28 mouse cellular contexts compared by ENCODE assay signal in the genomic region with DNA sequence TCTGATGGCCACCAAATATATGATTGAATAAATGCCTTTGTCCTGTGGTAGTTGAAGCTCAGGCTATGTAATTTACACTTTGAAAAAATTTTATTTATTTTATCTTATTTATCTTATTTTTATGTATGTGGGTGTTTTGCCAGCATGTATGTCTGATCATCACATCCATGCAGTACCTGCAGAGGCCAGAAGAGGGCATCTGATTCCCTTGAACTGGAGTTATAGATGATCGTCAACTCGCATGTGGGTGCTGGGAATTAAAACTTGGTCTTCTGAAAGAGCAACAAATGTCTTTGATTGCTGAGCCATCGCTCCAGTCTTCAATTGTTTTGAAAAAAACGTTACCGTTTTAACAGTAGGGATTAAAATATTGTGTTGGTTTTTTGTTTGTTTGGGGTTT. TPM values are rescaled to one million over a fixed set of nuclear protein-coding genes. Genes with fewer than 3 reads are reported as not detected.
A peak's percentile ranks its signal among the peaks of the same experiment; 100 is the strongest.
DNase-seq lines count a peak whose midpoint lies in the region; TF ChIP-seq lines count a peak whose summit lies in the region.
"Had no signal": no experiment of that assay in that cellular context is flagged by ENCODE, and none has a peak within 500 bp of the region (broad histone marks: within the 10 kb centered on the region; RNA-seq: fewer than 3 reads in every experiment).

No protein-coding gene starts in this region.

- intact Hi-C loops in left cerebral cortex, adult 2 months (cut with DNase I) = no loop called here

- H3K27ac ChIP-seq in left cerebral cortex, adult 2 months = no peak overlapping the region
- H3K27ac ChIP-seq: embryonic facial prominence, embryonic 10.5 days; forebrain, embryonic 13.5 days; heart, embryonic 15.5 days; liver, embryonic 13.5 days; neural tube, embryonic 15.5 days; stomach, embryonic 15.5 days had no signal

- H3K4me3 ChIP-seq in left cerebral cortex, adult 2 months = no peak overlapping the region
- H3K4me3 ChIP-seq: embryonic facial prominence, embryonic 10.5 days; forebrain, embryonic 13.5 days; heart, embryonic 15.5 days; liver, embryonic 13.5 days; neural tube, embryonic 15.5 days; stomach, embryonic 15.5 days had no signal

- no peak for DNase-seq in left cerebral cortex, adult 2 months (ENCODE audit: extremely low spot score in 1 of 2, low spot score in 2 of 2)
- no peak for DNase-seq in left cerebral cortex, adult 8-10 months (ENCODE audit: low spot score in 2 of 2)
- peak; percentile 30 for DNase-seq in thymus, postnatal 14 days
- DNase-seq in thymus, postnatal 0 days (ENCODE audit: low spot score) = no peak
- DNase-seq in R1 (ENCODE audit: low read depth, low spot score) = peak; percentile 66
- no peak for DNase-seq in embryo, embryonic 10 days (ENCODE audit: low spot score)
- DNase-seq in ovary, adult 18-20 months (ENCODE audit: low spot score) = no peak
- DNase-seq: cerebellum, adult 2 months; gastrocnemius, postnatal 10 days; kidney, adult 2 months; kidney, postnatal 25 days; layer of hippocampus, adult 9-11 months; liver, embryonic 13.5 days; lung, postnatal 10 days; midbrain, embryonic 14.5 days; right cerebral cortex, postnatal 25 days had no signal

- peak; percentile 25 for TF ChIP-seq CTCF in left cerebral cortex, adult 2 months (IDR thresholded peaks at IDR 0.05)

RNA-seq across cellular contexts. Expression of a gene that starts 15.2 kb away (rescaled TPM):
- total RNA-seq in left cerebral cortex, adult 2 months (2021) = not detected
- total RNA-seq in left cerebral cortex, adult 8-10 months (2022) = under 1 TPM in 3 of 4 experiments, not detected in 1; 0.08 to 0.21 (median 0.12) TPM
- not detected in 2 replicates for polyA plus RNA-seq in thymus, postnatal 0 days (2015; fragmentation: Nextera tagmentation; extraction: Ambion mirVana)
- total RNA-seq: adrenal gland, adult 18-20 months; adrenal gland, postnatal 4 days; heart, adult 8-10 months; hematopoietic stem cell, adult 5-6 weeks; megakaryocyte progenitor cell, adult 5-6 weeks had no signal
- polyA plus RNA-seq: embryonic facial prominence, embryonic 10.5 days; forebrain, embryonic 13.5 days; G1E; heart, embryonic 15.5 days; limb, embryonic 11.5 days; liver, embryonic 13.5 days; stomach, embryonic 15.5 days had no signal

Comparison
In these comparisons a context has a peak if more than half of its experiments do, and no peak if none do; other contexts are left out.
1. DNase-seq: peak in thymus, postnatal 14 days (single experiment) and R1 (single experiment); none in left cerebral cortex, adult 2 months (0 of 2), left cerebral cortex, adult 8-10 months (0 of 2), thymus, postnatal 0 days (single experiment), embryo, embryonic 10 days (single experiment) and ovary, adult 18-20 months (single experiment).